Mouse (Mus musculus) liver, embryonic 16.5 days (tissue): ENCODE data around the gene Plin2. TPM values are rescaled to one million over a fixed set of nuclear protein-coding genes. Genes with fewer than 3 reads are reported as not detected.
"Not testable (repeated sequence)": the region's sequence is repeated elsewhere in the genome, so short reads cannot be mapped to it uniquely, and the experiment has no call there.

Experiments
- ATAC-seq: fragments of 200-750 bp; cut with Nextera tagmentation; 2 replicates; pipeline ENCODE4 v1.8.0; 2017; ENCODE audit warnings: low read depth, mild to moderate bottlenecking, moderate number of reproducible peaks, moderate library complexity
- H3K27ac ChIP-seq: fragments of 300-500 bp; sonication (generic); 2 replicates; pipeline ENCODE4 v1.5.1; 2014; ENCODE audit warnings: mild to moderate bottlenecking, low read length
- H3K27me3 ChIP-seq: fragments of 300-500 bp; sonication (generic); 2 replicates; pipeline ENCODE4 v1.6.1; 2014; ENCODE audit warnings: low read depth, low read length, mixed read lengths; ENCODE audit not compliant: control insufficient read depth, insufficient read depth
- H3K36me3 ChIP-seq: fragments of 300-500 bp; sonication (generic); 2 replicates; pipeline ENCODE4 v1.6.1; 2014; ENCODE audit warnings: mild to moderate bottlenecking; ENCODE audit not compliant: control insufficient read depth, insufficient read depth
- H3K4me1 ChIP-seq: fragments of 300-500 bp; sonication (generic); 2 replicates; pipeline ENCODE4 v1.6.1; 2014; ENCODE audit warnings: low read depth, low read length, mixed read lengths; ENCODE audit not compliant: control insufficient read depth
- H3K4me2 ChIP-seq: fragments of 300-500 bp; sonication (generic); 2 replicates; pipeline ENCODE4 v1.6.1; 2014; ENCODE audit warnings: low read depth, low read length, mixed read lengths
- H3K4me3 ChIP-seq: fragments of 300-500 bp; sonication (generic); 2 replicates; pipeline ENCODE4 v1.5.1; 2014; ENCODE audit warnings: low read depth, mild to moderate bottlenecking, low read length
- H3K9ac ChIP-seq: fragments of 300-500 bp; sonication (generic); 2 replicates; pipeline ENCODE4 v1.6.1; 2014; ENCODE audit warnings: low read depth, low read length
- H3K9me3 ChIP-seq: fragments of 300-500 bp; sonication (generic); replicated peaks from 2 replicates; pipeline ENCODE4 v1.6.1; 2016; ENCODE audit warnings: low read length; ENCODE audit not compliant: control insufficient read depth
- WGBS: fragments of 180-500 bp; shearing (Covaris S2); extraction: QIAGEN DNeasy Blood & Tissue Kit; methylation state at CpG from one replicate; pipeline ENCODE4 v1.1.7; 2014; ENCODE audit not compliant: insufficient replicate concordance; 5-methylcytosine and 5-hydroxymethylcytosine counted together
- polyA plus RNA-seq: library from polyadenylated mRNA; unstranded; fragments of >200 nt; fragmentation: Nextera tagmentation; extraction: Ambion mirVana; gene quantifications from 2 replicates; pipeline ENCODE4 v1.2.1, GENCODE M21; 2015

Gene Plin2
- polyA plus RNA-seq, 1 experiment from 2014 or later: 157 TPM

GRCm38 (mm10) chr4:86657176-86657575, 12.7 kb downstream of the Plin2 start:
- no peaks in the 10 kb centered on the region for H3K27me3 ChIP-seq
- H3K4me2 ChIP-seq: no peak overlapping the region
- no peak overlapping the region for H3K9ac ChIP-seq
- H3K4me1 ChIP-seq: no peaks in the 10 kb centered on the region; the same call in 1 of the 2 replicates
- H3K9me3 ChIP-seq: no peaks in the 10 kb centered on the region; the same call in 1 of the 2 replicates
- 88% methylated on average over 12 of the region's 12 CpGs for WGBS
- no peak overlapping the region for H3K4me3 ChIP-seq
- no peak overlapping the region for H3K27ac ChIP-seq
- peaks cover 57% of the 10 kb centered on the region for H3K36me3 ChIP-seq
- no peak for ATAC-seq

- ATAC-seq, H3K9me3 ChIP-seq, H3K4me3 ChIP-seq, H3K4me2 ChIP-seq, H3K27me3 ChIP-seq, H3K4me1 ChIP-seq, H3K9ac ChIP-seq, H3K27ac ChIP-seq: not testable (repeated sequence)
- H3K36me3 ChIP-seq: peaks cover 51% of the 10 kb centered on the region
- WGBS: 79% methylated on average over 8 of the region's 8 CpGs
Observed at GRCm38 (mm10) chr4:86656410-86656809, 13.4 kb downstream of the Plin2 start.

DNA sequence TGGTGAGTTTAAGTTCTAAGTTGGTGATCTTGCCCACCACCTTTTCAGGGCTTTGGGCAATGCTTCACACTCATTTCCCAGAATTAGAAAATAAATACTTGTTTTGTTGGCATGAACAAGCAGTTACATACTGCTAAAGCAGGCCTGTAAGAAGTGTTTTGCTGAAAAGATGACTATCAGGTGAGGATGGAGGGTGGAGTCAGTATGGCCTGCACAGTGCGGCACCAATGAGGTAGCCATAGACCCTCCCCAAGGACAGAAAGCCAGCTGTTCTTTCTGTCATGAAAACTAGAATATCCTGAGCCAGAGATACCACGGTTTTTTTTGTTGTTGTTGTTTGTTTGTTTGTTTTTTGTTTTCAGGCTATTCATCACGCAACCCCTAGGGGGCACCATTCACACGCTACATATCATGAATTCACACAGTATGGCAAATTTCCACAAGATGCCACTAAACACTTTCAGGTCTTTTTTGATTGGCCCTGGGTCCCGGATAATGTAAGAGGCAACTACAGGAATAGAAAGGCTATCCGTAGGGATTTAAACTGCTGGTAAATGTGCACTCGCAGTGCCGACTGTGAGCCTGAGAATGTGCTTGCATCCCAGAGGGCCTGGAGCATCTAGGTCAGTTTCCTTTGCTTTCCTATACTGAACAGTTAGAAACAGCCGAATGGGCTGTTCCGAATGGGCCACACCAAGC, 18.0 kb downstream of the Plin2 start:
- H3K4me1 ChIP-seq: peaks cover 3% of the 10 kb centered on the region
- 68% methylated on average over 10 of the region's 10 CpGs for WGBS
- H3K36me3 ChIP-seq: peaks cover 7% of the 10 kb centered on the region
- ATAC-seq: peak; percentile 50
- no peak overlapping the region for H3K4me2 ChIP-seq
- H3K9me3 ChIP-seq: no peaks in the 10 kb centered on the region; the same call in 1 of the 2 replicates
- 0 out of 2 replicates have a peak overlapping the region, but pooled peaks have one; percentile 26 for H3K27ac ChIP-seq
- no peak overlapping the region for H3K9ac ChIP-seq
- H3K27me3 ChIP-seq: no peaks in the 10 kb centered on the region
- H3K4me3 ChIP-seq: no peak overlapping the region

GRCm38 (mm10) chr4:86648394-86648793, 21.5 kb downstream of the Plin2 start:
- not testable (repeated sequence) for H3K27me3 ChIP-seq, H3K4me3 ChIP-seq, H3K4me2 ChIP-seq, H3K9ac ChIP-seq, H3K27ac ChIP-seq, H3K9me3 ChIP-seq, H3K36me3 ChIP-seq, ATAC-seq, H3K4me1 ChIP-seq
- 84% methylated on average over 9 of the region's 13 CpGs for WGBS

DNA sequence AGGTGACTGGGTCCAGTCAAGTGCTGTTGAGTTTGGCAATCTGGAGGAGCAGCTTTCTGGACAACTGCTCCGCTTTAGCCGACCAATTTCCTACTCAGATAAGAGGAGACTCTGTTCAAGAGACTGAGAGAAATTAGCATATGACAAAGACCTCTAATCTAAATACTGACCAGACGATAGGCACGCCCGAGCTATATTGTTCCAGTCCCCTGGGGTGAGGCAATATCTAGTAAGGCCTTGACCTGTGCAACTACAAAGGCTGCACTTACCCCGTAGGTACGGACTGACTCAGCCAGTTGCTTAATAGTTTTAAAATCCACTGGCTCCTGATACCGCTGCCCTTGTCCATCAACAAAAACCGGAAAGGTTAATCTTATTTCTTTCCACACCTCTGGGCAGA, 32.3 kb downstream of the Plin2 start:
- not testable (repeated sequence) for H3K4me3 ChIP-seq, H3K4me2 ChIP-seq, H3K4me1 ChIP-seq, H3K27ac ChIP-seq, H3K36me3 ChIP-seq, H3K9ac ChIP-seq, H3K9me3 ChIP-seq, H3K27me3 ChIP-seq, ATAC-seq
- WGBS: 71% methylated on average over 9 of the region's 9 CpGs

DNA sequence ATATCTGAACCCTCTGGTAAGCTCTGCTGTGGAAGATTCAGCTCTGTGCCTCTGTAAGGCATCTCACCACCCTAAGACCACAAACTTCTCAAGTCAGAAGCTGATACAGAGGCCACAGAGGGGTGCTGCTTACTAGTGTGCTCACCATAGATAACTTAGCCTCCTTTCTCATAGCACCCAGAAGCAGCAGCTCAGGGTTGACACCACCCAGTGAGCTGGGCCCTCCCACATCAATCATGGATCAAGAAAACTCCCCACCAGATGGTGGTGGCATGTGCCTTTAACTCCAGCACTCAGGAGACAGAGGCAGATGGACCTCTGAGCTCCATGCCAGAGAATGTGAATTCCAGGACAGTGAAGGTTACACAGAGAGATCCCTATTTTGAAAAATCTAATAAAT, 35.0 kb downstream of the Plin2 start:
- not testable (repeated sequence) for H3K36me3 ChIP-seq, H3K4me2 ChIP-seq, H3K9me3 ChIP-seq, H3K27me3 ChIP-seq, H3K4me1 ChIP-seq, H3K4me3 ChIP-seq, H3K9ac ChIP-seq
- H3K27ac ChIP-seq: peak overlapping the region; percentile 74; the same call in 1 of the 2 replicates
- peak; percentile 100 for ATAC-seq

DNA sequence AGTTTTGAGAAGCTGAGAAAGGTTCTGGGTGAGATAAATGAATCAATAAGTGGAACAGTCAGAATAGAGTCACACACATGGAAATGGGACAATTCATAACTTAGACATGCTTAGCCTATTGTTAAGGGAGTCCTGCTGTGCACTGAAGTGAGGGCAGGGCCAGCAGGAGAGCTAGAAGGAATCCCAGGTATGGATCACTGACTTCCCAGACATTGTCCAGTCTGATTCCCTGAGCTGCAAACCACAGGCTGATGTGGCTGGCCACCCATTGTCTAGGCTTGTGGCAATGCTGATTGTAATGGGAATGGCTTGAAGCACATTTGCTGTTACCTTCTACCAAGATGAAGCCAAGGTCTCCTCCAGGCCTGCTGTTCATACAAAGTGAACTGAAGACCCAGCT, 35.5 kb downstream of the Plin2 start:
- H3K4me1 ChIP-seq, ATAC-seq, H3K9me3 ChIP-seq, H3K4me3 ChIP-seq, H3K4me2 ChIP-seq, H3K36me3 ChIP-seq, H3K27me3 ChIP-seq, H3K9ac ChIP-seq: not testable (repeated sequence)
- H3K27ac ChIP-seq: peak overlapping the region; percentile 74; the same call in 1 of the 2 replicates

- H3K4me3 ChIP-seq, H3K27me3 ChIP-seq, H3K36me3 ChIP-seq, H3K4me2 ChIP-seq, H3K9me3 ChIP-seq, H3K27ac ChIP-seq, ATAC-seq, H3K9ac ChIP-seq, H3K4me1 ChIP-seq: not testable (repeated sequence)
- WGBS: 57% methylated on average over 4 of the region's 5 CpGs
Observed at GRCm38 (mm10) chr4:86632556-86632955, 37.3 kb downstream of the Plin2 start.

DNA sequence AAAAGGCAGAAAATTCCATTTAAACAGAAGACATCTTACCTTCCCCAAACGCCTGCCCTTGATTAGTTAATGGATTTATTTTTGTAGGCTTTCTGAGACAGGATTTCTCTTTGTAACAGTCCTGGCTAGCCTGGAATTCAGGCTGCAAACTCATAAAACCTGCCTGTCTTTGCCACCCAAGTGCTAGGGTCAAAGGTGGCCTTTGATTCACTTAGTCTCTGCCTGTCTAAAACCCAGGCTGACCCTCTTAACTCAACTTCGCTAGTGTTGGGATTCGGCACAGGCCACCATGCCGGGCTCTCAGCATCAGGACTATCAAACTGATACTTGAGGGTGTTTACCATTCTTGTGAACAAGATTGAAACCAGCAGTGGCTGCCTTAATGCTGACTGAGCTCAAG, 38.0 kb downstream of the Plin2 start:
- peaks cover 9% of the 10 kb centered on the region for H3K4me1 ChIP-seq
- H3K4me3 ChIP-seq: no peak overlapping the region
- H3K4me2 ChIP-seq: no peak overlapping the region
- H3K9ac ChIP-seq: no peak overlapping the region
- no peaks in the 10 kb centered on the region for H3K27me3 ChIP-seq
- no peaks in the 10 kb centered on the region for H3K36me3 ChIP-seq
- no peak overlapping the region for H3K27ac ChIP-seq
- WGBS: 72% methylated on average over 4 of the region's 4 CpGs
- no peaks in the 10 kb centered on the region for H3K9me3 ChIP-seq
- no peak for ATAC-seq
